Mouse (Mus musculus) E14TG2a.4 (cell line): ENCODE data around the gene Gm572.
A peak's percentile ranks its signal among the peaks of the same experiment; 100 is the strongest.

Experiments
- H3K27me3 ChIP-seq: 2 replicates; pipeline ENCODE4 v1.6.1; 2014; ENCODE audit warnings: low read length, control low read depth; ENCODE audit not compliant: insufficient read depth
- H3K36me3 ChIP-seq: 2 replicates; pipeline ENCODE4 v1.6.1; 2014; ENCODE audit warnings: low read length, control low read depth; ENCODE audit not compliant: insufficient read depth
- H3K4me1 ChIP-seq: replicated peaks from 2 replicates; pipeline ENCODE4 v1.6.1; 2014; ENCODE audit warnings: low read depth, low read length, control low read depth
- H3K4me3 ChIP-seq: replicated peaks from 2 replicates; pipeline ENCODE4 v1.5.1; 2014; ENCODE audit warnings: mild to moderate bottlenecking, low read length
- H3K9me3 ChIP-seq: 2 replicates; pipeline ENCODE4 v1.6.1; 2014; ENCODE audit warnings: low read length, control low read depth
- CTCF ChIP-seq: conservative IDR thresholded peaks from 2 replicates; pipeline ENCODE4 v1.5.1; 2014; ENCODE audit warnings: low read length
- NANOG ChIP-seq: IDR thresholded peaks from 2 replicates; pipeline ENCODE4 v1.6.1; 2014; ENCODE audit warnings: borderline replicate concordance, low read length, mixed read lengths
- POU5F1 ChIP-seq: IDR thresholded peaks from 2 replicates; pipeline ENCODE4 v1.6.1; 2014; ENCODE audit warnings: low read length, borderline replicate concordance

The Gm572 gene

GRCm38 (mm10) chr4:148619805-148620204 lies 23.3 kb upstream of the Gm572 start:
- no peak overlapping the region for H3K4me3 ChIP-seq
- H3K9me3 ChIP-seq: no peaks in the 10 kb centered on the region
- H3K4me1 ChIP-seq: peaks cover 87% of the 10 kb centered on the region
- TF ChIP-seq POU5F1: no peak
- no peak for TF ChIP-seq NANOG
- no peak for TF ChIP-seq CTCF
- H3K36me3 ChIP-seq: peaks cover 100% of the 10 kb centered on the region
- H3K27me3 ChIP-seq: no peaks in the 10 kb centered on the region

- no peak overlapping the region for H3K4me3 ChIP-seq
- H3K9me3 ChIP-seq: no peaks in the 10 kb centered on the region
- H3K27me3 ChIP-seq: no peaks in the 10 kb centered on the region
- TF ChIP-seq CTCF (no peak), NANOG (no peak), POU5F1 (no peak)
- H3K36me3 ChIP-seq: peaks cover 97% of the 10 kb centered on the region
- H3K4me1 ChIP-seq: peaks cover 81% of the 10 kb centered on the region
These were observed 22.4 kb upstream of the Gm572 start for GRCm38 (mm10) chr4:148620718-148621117.

- Histone ChIP-seq H3K9me3 (no peaks in the 10 kb centered on the region), H3K36me3 (peaks cover 79% of the 10 kb centered on the region), H3K4me1 (peaks cover 74% of the 10 kb centered on the region), H3K27me3 (no peaks in the 10 kb centered on the region), H3K4me3 (peak overlapping the region; percentile 98)
- TF ChIP-seq POU5F1 (no peak), CTCF (no peak), NANOG (no peak)
These were observed 20.6 kb upstream of the Gm572 start for GRCm38 (mm10) chr4:148622485-148622884.

DNA sequence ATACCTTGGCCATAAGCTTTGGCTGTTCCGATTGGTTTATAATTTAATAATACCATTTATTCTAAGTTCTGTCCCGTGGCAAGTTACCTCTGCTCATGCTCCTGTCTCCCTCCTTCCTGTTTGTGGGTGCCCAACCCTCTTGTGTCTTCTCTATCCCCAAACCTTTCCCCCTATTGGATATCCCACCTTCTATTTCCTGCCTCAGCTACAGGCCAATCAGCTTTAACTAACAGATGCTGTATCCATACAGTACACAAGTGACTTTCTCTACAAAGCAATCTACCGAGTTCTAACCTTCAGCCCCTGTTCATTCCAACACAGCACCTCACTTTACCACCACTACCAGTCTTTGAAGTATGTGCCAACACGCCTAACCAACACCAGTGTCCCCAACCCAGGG lies 19.5 kb upstream of the Gm572 start:
- TF ChIP-seq NANOG: no peak
- TF ChIP-seq POU5F1: no peak
- no peak for TF ChIP-seq CTCF
- H3K9me3 ChIP-seq: no peaks in the 10 kb centered on the region
- peaks cover 78% of the 10 kb centered on the region for H3K4me1 ChIP-seq
- H3K36me3 ChIP-seq: peaks cover 68% of the 10 kb centered on the region
- no peaks in the 10 kb centered on the region for H3K27me3 ChIP-seq
- peak overlapping the region; percentile 98 for H3K4me3 ChIP-seq

DNA sequence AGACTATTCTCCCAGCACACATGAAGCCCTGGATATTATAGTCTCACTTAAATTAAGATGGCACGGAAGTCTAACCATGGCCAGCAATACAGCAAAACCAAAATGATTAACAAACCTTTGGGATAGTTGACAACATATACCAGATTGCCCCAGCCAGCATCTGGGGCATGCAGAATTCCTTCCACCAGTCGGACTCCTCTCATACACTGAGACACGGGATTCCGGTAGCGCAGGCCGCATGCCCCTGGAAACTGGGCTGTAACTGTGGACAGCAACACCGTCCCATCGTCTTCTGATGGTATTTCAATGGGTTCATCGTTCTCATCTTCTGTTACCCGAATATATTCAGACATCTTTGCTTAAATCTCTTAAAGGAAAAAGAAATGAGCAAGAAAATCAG lies 18.1 kb upstream of the Gm572 start:
- TF ChIP-seq CTCF (no peak), NANOG (no peak), POU5F1 (no peak)
- H3K4me1 ChIP-seq: peaks cover 73% of the 10 kb centered on the region

DNA sequence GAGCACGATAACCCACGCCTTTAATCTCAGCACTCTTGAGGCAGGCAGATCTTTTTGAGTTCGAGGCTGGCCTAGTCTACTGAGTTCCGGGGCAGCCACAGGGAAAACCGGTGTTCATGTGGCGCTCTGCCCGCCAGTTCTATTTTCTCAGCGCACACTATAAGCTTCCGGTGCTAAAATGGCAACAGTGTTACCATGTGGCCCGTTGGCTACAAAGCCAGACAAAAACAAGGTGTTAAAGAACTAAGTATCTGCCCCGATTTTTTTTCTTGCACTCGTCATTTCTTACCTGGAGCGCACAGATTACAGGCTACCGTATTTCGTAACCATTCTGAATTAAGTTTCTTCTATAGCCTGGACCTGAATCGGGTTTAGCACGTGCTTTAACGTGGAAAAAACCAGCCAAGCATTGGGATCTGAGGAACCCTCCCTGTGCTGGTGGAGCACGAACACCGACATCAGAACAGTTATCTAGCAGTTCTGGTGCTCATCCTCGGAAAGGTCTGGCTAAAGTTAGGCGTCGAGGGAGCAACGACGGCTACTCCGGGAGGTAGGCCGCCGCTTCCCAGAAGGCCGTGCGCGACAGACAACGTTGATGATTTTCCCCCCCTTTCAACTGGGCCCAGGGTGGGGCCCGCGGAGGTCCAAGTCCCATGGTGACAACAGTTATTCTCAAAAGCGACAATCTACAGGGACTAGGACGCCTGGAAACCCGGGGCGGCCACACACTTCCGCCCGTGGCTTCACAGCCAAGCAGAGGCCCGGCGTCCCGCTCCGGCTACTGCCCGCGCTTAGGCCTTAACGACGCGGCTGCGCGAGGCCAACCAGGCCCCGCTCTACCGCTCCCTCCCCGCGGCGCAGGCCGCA lies 17.1 kb upstream of the Gm572 start:
- Histone ChIP-seq H3K27me3 (no peaks in the 10 kb centered on the region), H3K4me1 (peaks cover 65% of the 10 kb centered on the region), H3K4me3 (peak overlapping the region; percentile 98), H3K36me3 (peaks cover 44% of the 10 kb centered on the region), H3K9me3 (no peaks in the 10 kb centered on the region)
- no peak for TF ChIP-seq NANOG
- TF ChIP-seq POU5F1: no peak
- no peak for TF ChIP-seq CTCF

More for the DNA sequence above, 18.1 kb upstream of the Gm572 start:
- Histone ChIP-seq H3K9me3 (no peaks in the 10 kb centered on the region), H3K27me3 (no peaks in the 10 kb centered on the region), H3K4me3 (peak overlapping the region; percentile 98), H3K36me3 (peaks cover 54% of the 10 kb centered on the region)

DNA sequence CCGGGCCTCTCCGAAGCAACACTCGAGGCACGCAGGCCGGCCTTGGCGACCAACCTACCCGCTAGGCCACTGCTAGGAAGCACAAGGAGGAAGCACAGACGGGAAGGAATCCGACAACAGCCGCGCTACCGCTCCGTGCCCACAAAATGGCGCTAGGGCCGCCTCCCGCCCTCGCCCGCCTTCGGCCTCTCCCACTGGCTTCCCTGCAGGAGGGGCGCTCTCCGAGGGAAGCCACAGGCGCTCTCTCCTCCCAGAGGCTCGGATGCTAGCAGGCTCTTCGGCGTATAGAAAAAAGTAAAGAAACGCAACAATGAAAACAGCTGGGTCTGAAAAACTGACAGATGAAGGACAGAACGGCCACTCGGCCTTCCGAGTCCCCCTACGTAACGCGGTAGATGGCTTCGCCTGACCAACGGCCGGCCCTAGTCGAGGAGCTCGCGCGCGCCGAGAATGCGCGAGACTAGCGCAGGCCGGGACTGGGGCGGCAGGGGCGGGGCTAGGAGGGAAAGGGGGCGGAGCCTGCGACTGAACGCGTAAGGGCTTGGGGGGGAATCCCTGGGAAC lies 16.4 kb upstream of the Gm572 start, which contains the start of gene Tardbp:
TSS of gene Tardbp (minus strand) at position 397 of the 563 bp plus-strand sequence.
- TF ChIP-seq POU5F1 (no peak), CTCF (no peak), NANOG (no peak)
- H3K4me3 ChIP-seq: peak within 1 kb of the TSS; percentile 98
- H3K36me3 ChIP-seq: peaks cover 37% of the 10 kb centered on the region
- no peaks in the 10 kb centered on the region for H3K27me3 ChIP-seq
- peaks cover 59% of the 10 kb centered on the region for H3K4me1 ChIP-seq
- H3K9me3 ChIP-seq: no peaks in the 10 kb centered on the region

- TF ChIP-seq CTCF (no peak), POU5F1 (no peak), NANOG (no peak)
- H3K4me1 ChIP-seq: peaks cover 59% of the 10 kb centered on the region
- no peaks in the 10 kb centered on the region for H3K9me3 ChIP-seq
- H3K4me3 ChIP-seq: peak overlapping the region; percentile 98
- no peaks in the 10 kb centered on the region for H3K27me3 ChIP-seq
- H3K36me3 ChIP-seq: peaks cover 31% of the 10 kb centered on the region
These were observed 15.9 kb upstream of the Gm572 start for GRCm38 (mm10) chr4:148627246-148627645.
